Mouse (Mus musculus) left cerebral cortex, postnatal 4 days (tissue): ENCODE data around the gene Lrba. TPM values are rescaled to one million over a fixed set of nuclear protein-coding genes. Genes with fewer than 3 reads are reported as not detected.

Experiments
- DNase-seq: peaks from one replicate; pipeline ENCODE4 v3.0.0-alpha.2; 2022
- intact Hi-C: fragments of 180-260 bp; cut with DNase I; formaldehyde crosslinking; loops from one replicate; pipeline ENCODE4 v1.15.1; 2025
- total RNA-seq, 2 experiments: library from RNA; stranded (reverse); gene quantifications; 2 replicates each; pipeline ENCODE4 v1.2.3; 2021

Gene Lrba
- total RNA-seq, 2 experiments from 2014 or later = 19.2 to 19.3 TPM

- DNase-seq = no peak
- intact Hi-C loops = no loop called here
Observed at GRCm38 (mm10) chr3:86646771-86647170, 422.3 kb downstream of the Lrba start.

GRCm38 (mm10) chr3:86651006-86651405 lies 426.5 kb downstream of the Lrba start:
- intact Hi-C loops = no loop called here
- no peak for DNase-seq

DNA sequence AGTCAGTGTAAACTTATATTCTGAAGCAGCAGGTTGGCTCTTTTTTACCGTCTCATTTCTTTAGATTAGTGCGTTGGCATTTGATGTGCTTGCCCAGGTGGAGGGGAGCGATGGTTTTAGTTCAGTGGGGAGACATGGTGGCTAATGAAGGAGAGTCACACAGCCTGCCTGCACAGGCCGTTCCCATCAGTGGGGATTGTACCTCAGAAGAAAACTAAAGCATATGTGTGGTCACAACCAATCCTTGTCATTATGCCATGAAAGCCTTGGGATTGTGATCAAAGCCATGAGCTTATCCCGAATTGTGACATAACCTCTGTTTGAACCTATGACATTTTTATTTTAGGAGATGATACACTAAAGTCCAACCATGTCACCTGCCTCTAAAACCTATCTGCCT lies 434.8 kb downstream of the Lrba start:
- DNase-seq = no peak
- intact Hi-C loops = no loop called here

DNA sequence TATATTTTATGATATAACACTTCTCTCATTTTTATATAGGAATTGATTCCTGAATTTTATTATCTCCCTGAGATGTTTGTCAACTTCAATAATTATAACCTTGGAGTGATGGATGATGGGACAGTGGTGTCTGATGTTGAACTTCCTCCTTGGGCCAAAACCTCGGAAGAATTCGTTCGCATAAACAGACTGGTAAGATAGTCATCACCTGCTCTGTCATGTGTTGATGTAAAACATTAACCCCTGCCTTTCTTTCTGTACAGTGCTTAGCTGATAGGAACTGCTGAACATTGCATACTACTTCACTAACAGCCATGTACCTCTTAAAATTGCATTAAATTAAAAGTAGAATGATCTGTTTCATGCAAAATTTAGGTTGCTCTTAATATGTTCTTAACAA lies 439.9 kb downstream of the Lrba start:
- intact Hi-C loops = no loop called here
- no peak for DNase-seq

GRCm38 (mm10) chr3:86668146-86668545 lies 443.7 kb downstream of the Lrba start:
- peak; percentile 27 for DNase-seq
- intact Hi-C loops = no loop called here

DNA sequence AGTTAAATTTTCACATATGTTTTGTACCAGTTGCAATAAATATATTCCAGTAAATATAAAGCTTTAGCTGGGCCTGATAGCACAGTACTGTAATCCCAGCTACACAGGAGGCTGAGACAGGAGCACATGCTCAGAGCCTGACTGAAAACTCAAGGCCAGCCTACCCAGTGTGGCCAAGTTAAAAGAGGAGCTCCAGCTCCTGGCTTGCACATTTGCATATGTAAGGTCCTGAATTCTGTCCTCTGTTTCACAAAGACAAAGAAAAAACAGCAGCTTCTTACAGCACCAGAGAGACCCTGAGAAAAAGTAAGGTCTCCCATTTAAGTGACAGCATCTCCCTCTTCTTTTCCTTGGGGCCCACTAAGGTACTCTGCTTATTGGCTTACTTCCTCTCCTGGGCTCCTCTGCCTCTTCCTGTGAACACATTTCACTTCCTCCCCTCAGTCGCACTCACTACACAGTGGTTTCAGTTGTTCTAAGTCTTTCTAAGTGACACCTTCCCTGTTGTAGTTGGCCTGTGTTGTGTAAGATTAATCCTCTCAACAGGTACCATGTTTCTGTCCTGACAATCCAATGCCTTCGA lies 453.2 kb downstream of the Lrba start:
- intact Hi-C loops = no loop called here
- no peak for DNase-seq

DNA sequence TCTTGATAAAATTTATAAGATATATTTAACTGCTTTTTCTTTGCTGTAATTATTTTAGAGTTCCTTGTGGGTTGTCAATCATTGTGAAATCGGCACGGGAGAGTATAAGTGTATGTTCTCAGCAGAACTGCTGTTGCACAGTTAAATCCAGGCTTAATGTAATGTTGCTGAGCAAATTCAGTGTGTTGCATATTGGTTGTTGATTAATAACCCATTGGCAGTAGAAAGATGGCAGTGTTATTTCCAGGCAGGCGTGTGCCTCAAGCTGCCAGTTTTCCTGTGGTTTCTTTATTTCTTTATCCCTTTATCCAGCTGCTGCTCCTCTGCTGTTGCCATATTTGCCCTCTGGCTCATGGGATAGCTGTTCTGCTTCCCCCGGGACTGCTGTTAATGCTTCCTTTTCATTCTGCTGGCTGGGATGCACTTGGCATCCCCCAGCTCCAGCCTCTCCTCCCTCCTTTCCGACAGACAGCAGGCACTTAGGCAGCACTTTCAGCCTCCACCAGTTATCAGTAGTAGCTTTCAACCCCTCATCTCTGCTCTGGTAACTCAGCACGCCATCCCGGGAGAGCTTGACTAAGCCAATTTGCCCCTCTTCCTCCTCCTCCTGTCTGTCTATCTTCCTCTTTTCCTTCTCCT lies 463.2 kb downstream of the Lrba start:
- intact Hi-C loops = no loop called here

DNA sequence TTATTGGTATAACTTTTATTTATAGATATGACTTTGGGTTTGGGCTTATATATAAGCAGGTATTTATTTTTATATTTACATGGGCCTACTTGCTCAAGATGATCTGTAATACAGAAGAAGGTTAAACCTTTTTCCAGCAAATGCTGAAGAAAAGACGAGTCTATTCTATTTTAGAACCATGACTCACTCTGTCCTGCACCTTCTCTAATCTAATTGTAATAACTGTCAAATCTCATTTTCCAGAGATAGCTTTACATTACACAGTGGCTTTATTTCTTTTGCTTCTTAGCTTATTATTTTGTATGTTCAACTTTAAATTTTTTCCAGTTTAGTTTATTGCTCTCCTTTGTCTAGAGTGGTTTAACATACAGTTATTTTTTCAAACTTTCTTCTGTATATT lies 464.0 kb downstream of the Lrba start:
- no peak for DNase-seq
- intact Hi-C loops = no loop called here

More for the DNA sequence above, 463.2 kb downstream of the Lrba start:
- peak; percentile 80 for DNase-seq

DNA sequence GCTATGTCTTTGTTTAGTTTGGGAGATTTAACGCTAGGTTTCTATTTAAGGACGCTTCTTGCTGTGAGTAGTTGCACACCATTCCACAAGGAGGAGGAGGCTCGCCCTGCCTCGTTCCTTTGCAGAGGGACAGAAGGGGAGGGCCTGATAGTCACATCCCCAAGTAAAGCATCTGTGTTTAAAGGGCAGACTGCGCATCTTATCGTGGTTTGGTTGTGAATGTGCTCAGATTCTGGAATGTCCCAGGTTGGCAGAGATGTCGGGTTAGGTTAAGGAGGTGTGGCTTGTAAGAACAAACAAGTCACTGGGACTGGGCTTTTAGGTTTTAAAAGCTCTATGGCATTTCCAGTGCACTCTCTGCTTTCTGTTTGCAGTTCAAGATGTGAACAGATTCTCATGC lies 464.8 kb downstream of the Lrba start:
- no peak for DNase-seq

DNA sequence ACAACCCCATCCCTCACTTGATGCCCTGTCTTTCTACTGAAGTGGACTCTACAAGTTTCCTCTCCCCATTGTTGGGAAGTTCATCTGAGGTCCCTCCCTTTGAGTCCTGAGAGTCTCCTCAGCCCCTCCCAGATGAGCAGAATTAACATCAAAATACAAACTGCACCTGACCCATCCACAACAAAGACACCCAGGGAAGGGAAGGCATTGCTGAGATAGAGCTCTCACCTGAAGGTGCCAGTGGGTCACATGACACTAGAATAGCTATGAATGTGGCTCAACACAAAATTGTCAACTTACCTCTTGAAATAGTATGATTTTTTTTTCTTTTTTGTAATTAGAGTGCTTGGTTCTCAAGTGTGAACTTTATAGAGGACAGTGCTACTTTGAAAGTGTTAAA lies 468.3 kb downstream of the Lrba start:
- intact Hi-C loops = no loop called here
- DNase-seq = no peak

More for the DNA sequence above, 464.8 kb downstream of the Lrba start:
- intact Hi-C loops = no loop called here

DNA sequence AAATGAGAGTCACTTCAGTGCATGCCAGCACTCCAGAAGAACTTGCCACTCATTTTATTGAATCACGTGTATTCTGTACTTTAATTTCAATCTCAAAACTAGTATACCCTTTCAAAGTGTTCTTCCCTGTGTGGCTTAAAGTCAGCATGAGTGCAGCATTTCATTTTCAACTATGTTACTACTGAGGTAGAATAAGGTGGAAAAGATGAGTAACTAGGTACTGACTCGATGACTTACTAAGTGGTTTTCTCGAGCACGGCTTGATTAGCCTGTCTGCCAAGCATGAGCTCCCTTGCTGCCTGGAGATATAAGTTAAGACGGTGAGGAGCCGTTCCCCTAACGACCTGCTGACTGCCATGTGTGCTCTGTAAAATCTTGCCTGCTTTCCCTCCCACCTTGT lies 469.1 kb downstream of the Lrba start:
- intact Hi-C loops = no loop called here
- no peak for DNase-seq

DNA sequence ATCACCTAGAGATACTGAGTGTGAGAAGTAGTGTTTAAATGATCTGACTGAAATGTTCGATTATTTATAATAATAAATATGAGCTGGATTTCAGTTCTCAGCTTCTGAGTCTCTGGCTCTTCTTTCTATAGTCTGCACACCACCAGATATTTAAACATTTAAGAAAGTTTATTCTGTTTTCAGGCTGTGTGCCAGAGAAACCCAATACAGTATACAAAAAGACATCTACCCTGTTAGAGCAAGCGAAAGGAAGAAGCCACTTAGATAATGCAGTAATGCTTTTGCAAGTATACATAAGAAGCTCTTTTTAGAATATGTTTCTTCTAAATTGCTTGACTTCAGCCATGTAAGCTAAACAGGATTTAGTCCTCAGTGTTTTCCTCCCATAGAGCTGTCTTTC lies 474.5 kb downstream of the Lrba start:
- no peak for DNase-seq
- intact Hi-C loops = no loop called here

- intact Hi-C loops = no loop called here
- peak; percentile 13 for DNase-seq
Observed at GRCm38 (mm10) chr3:86701163-86701563, 476.7 kb downstream of the Lrba start.

GRCm38 (mm10) chr3:86709472-86709871 lies 485.0 kb downstream of the Lrba start:
- no peak for DNase-seq
- intact Hi-C loops = no loop called here

- intact Hi-C loops = no loop called here
Observed at GRCm38 (mm10) chr3:86711530-86711929, 487.1 kb downstream of the Lrba start.

DNA sequence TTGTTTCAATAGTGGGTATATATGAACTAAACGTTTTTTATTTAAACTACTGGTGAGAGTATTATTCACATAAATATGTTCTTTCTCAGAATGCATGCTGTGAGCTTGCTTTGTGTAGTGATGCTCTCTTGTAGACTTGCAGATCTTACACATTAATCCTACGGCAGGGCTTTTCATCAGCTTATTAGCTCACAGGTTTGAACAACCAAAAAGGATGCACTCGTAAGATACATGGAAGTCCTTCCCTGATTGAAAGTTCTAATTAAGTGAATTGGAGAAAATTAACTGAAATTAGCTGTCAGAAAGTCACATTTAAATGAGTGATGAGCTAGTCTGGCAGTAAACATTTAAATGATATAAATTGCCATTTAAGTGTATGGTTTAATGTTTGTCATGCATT lies 488.3 kb downstream of the Lrba start:
- intact Hi-C loops = no loop called here
- no peak for DNase-seq

More at GRCm38 (mm10) chr3:86711530-86711929, 487.1 kb downstream of the Lrba start:
- no peak for DNase-seq

DNA sequence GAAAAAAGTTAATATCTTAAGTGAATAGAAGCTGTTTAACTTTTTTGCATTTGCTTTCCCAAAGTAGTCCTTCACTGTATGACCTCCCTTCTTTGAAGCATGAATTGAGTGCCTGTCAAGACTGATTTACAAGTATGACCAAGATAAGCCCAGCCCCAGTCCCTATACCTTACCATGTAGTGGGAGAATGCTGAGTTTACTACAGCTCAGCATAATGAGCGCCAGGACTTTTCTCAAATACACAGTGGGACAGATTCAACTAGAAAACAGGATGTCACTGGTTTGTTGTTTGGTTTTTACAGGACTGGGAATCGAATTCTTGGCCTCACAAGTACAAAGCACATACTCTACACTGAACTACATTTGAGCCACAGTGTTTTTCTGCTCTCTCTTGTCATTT lies 490.0 kb downstream of the Lrba start:
- DNase-seq = no peak
- intact Hi-C loops = no loop called here

GRCm38 (mm10) chr3:86723415-86724298 lies 499.2 kb downstream of the Lrba start:
- no peak for DNase-seq
- intact Hi-C loops = no loop called here

DNA sequence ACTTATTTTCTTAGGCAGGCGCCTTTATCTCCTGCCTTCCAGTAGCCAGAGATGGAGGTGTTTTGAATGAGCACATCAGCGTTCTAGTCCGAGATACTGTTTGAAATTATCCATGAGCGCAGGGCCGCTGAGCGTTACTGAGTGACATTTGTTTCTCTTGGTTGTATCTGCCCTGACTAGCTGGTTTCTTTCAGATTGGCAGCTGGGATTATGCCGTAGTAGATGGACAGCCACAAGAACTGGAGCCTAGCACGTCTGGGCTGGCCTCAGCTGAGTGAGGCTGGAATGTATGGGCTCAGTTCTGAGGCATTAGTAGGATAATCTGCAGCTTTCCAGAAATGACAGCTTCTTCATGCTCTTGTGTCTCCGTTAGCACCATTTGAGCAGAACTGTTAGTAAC lies 500.6 kb downstream of the Lrba start:
- intact Hi-C loops = no loop called here
- no peak for DNase-seq

DNA sequence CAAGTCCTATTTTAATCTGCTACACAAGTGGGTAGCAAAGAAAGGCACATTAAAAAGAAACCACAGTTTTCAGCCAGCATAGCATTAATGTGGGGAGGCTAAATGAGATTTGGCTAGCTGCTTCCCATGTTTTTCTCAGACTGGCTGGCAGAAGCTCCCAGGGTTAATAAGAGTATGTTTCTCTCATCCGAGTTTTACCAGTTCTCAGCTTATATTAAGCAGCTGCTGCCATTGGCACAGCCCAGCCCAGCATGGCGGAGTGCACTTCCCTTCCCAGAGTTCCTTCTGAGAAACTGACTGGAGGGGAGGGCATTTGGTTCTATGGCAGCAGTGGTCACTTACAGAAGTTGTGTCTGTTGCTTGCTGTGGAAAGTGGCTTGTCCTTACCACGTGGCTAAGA lies 514.4 kb downstream of the Lrba start:
- intact Hi-C loops = no loop called here
- DNase-seq = peak; percentile 43

GRCm38 (mm10) chr3:86739745-86740144 lies 515.3 kb downstream of the Lrba start:
- DNase-seq = no peak
- intact Hi-C loops = no loop called here

GRCm38 (mm10) chr3:86745348-86745747 lies 520.9 kb downstream of the Lrba start:
- DNase-seq = peak; percentile 61
- intact Hi-C loops = no loop called here
